Mouse (Mus musculus) stomach, adult 2 months (tissue): ENCODE results near the gene Terb2. TPM values are rescaled to one million over a fixed set of nuclear protein-coding genes. Genes with fewer than 3 reads are reported as not detected.

Source experiments
- polyA plus RNA-seq: library from polyadenylated mRNA; depleted of rRNA; stranded (reverse); fragments of >200 nt; gene quantifications from 2 replicates; pipeline ENCODE4 v1.2.3, GENCODE M21; 2012; rRNA removed

Terb2 gene
- polyA plus RNA-seq, result not detected in 2 replicates

DNA sequence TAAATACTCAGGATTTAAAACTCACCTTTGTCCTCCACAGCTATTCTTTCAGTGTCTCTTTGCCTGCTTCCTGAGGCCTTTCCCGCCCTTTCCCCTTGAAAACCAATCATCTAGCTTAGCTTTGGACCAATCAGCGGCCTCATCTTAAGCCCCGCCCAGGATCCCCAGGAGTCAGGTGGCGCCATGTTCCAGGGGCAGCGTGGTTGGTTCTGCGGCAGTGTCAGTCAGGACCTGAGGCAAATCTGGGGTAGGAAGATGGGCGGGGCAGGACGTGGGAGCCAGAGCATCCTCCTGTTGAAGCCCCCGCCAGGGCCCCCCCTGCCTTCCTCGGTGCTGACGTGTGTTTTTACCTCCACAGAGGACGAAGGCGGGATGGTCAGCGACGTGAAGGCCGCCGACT, at the start of gene Terb2, which contains the start of gene Patl2:
Terb2 (plus strand) TSS at position 167 of the 400 bp plus-strand sequence.
Patl2 (minus strand) TSS at position 84 of the 400 bp plus-strand sequence.

DNA sequence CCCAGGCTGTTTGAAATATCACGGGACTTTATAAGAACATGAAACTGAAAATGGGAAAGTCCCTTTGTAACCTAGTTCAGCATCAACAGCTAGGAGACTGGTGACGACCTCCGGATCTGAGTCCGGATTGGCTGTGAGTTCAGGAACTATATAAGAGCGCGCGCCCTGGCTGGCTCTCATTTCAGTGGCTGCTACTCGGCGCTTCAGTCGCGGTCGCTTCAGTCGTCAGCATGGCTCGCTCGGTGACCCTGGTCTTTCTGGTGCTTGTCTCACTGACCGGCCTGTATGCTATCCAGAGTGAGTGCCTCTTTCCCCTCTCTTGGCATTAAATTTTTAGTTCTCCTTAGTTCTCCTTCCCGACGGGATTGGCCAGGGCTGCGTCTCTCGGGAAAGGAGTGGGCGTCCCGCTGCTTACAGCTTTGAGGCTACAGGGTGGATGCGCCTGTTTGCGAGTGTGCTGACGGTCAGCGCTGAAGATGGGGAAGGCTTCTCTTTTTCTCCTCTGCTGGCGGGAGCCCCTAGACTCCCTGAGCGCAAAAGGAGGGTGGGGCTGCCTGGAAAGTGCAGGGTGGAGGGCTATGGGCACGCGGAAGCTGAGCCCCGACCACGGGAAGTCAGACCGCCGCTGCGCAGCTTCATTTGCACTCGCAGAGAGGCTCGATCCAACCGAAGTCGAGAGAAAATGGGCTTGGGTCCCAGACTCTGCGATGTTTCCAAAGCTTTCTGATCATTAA, 38.4 kb upstream of the Terb2 start, which contains the start of gene B2m:
B2m (plus strand) TSS at position 179 of the 734 bp plus-strand sequence.

DNA sequence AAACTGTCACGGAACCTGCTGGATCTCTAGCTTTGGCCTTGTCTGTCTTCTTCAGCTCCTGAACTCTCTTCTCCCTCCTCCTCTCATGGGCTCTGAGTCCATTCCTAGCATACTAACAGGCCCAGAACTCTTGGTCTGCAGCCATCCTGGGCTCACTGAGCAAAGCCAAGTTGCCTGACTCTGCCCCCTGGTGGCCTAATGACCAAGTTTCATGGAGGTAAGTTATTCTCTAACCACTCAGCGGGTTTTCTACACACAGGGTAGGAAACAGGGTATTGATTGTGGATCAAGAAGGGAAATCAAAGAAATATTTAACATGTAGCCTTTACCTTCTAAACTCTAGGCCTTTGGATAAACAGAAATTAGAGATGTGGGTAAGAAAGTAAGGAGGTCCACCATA, 25.4 kb upstream of the Terb2 start, which contains the start of gene Trim69:
Trim69 (plus strand) TSS at position 21 of the 400 bp plus-strand sequence.

DNA sequence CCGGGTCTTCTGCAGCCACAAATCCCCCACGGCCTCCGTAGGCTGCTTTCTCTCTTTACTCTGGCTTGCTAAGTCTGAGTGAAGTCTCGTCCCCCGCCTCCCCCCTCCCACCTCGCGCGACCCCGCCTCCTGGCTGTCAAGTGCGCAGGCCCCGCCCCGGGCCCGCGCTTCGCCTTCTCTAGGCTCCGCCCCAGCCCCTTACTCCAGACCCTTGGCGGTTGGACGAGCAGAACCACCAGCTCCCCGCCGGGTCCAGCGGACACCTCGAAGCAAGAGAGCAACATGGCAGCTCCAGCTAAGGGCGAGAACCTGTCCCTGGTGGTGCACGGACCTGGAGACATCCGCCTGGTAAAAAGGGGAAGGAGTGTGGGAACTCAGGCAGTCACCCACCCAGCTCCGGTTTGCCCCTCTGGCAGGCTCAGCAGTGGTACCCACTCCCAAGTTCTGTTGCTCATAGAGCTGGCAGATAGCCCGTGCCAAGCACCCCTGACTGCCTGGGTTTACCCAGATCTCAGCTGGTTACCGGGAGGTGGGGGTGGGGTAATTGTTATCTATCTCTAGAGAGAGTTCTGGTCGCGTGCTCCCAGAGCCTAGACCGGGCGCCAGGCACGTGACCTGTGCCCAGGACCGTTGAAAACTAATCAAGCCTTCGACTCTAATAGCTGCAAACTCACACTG, 48.7 kb downstream of the Terb2 start, which contains the start of gene Sord:
Sord (plus strand) TSS at position 139 of the 678 bp plus-strand sequence.

Other genes with a start within 250 kb of the Terb2 start
- gene Ctdspl2, start 230.3 kb upstream of the Terb2 start, polyA plus RNA-seq, result 0.29 and 0.76 TPM in 2 replicates
- gene Mageb3, start 230.2 kb upstream of the Terb2 start, polyA plus RNA-seq, result not detected in 2 replicates
- gene Eif3j1, start 157.7 kb upstream of the Terb2 start, polyA plus RNA-seq, result 1.6 and 2.3 TPM in 2 replicates
- 2.6 and 3.2 TPM in 2 replicates for gene Spg11, start 67.9 kb upstream of the Terb2 start, polyA plus RNA-seq
- gene B2m, start 38.6 kb upstream of the Terb2 start, polyA plus RNA-seq, result 116 and 155 TPM in 2 replicates
- gene Trim69, start 25.6 kb upstream of the Terb2 start, polyA plus RNA-seq, result not detected in 2 replicates
- not detected in 2 replicates for gene Patl2, start 83 bp upstream of the Terb2 start, polyA plus RNA-seq
- gene Sord, start 48.5 kb downstream of the Terb2 start, polyA plus RNA-seq, result 3.1 and 3.2 TPM in 2 replicates
- 34.1 and 51.8 TPM in 2 replicates for gene Duox2, start 112.2 kb downstream of the Terb2 start, polyA plus RNA-seq
- gene Duoxa2, start 112.6 kb downstream of the Terb2 start, polyA plus RNA-seq, result 85.7 and 252 TPM in 2 replicates
- gene Duoxa1, start 127.5 kb downstream of the Terb2 start, polyA plus RNA-seq, result 7.4 and 9.4 TPM in 2 replicates
- gene Duox1, start 129.4 kb downstream of the Terb2 start, polyA plus RNA-seq, result 2.9 and 5.0 TPM in 2 replicates
- gene Shf, start 182.9 kb downstream of the Terb2 start, polyA plus RNA-seq, result 4.4 and 6.3 TPM in 2 replicates
- gene Slc28a2, start 240.2 kb downstream of the Terb2 start, polyA plus RNA-seq, result 0.32 and 0.33 TPM in 2 replicates